Mouse (Mus musculus) olfactory bulb, adult 2 months (tissue): ENCODE results near the gene H2-Oa.

Experiments
- CTCF ChIP-seq: fragments of 200-500 bp; IDR thresholded peaks from 2 replicates; pipeline ENCODE4 v1.5.1; 2012; ENCODE audit warnings: low read depth, mild to moderate bottlenecking, low read length, moderate library complexity; ENCODE audit not compliant: insufficient read depth
- POLR2A ChIP-seq: fragments of 200-500 bp; IDR thresholded peaks from 2 replicates; pipeline ENCODE4 v1.6.1; 2012; ENCODE audit warnings: mild to moderate bottlenecking, low read depth, low read length, moderate library complexity; ENCODE audit not compliant: insufficient read depth

DNA sequence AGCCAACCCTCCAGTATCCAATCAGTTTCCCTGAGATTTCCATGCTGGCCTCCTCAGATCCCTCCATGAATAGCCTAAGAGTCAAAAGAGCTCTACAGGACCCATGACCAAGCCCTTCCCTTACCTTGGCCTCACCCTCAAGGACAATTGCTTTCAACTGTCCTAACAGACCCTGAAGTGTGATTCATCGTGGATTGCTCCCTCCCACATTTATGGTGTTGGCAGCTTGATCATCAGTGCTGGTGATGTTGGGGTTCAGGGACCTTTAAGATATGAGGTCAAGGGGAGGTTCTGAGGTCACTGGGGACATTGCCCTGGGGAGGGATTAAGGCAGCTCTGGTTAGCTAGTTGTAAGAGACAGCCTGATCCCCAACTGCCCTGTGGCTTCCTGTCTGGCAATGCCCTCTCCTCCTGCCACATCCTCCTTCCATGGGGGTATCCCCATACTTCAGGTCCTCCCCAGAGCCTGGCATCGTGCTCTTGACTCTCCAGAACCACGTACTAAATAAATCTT, 4.4 kb downstream of the H2-Oa start:
- TF ChIP-seq CTCF: no peak
- TF ChIP-seq POLR2A: no peak
